Mouse (Mus musculus) small intestine, adult 2 months (tissue): Measurements from ENCODE around the gene Itprid1. TPM values are rescaled to one million over a fixed set of nuclear protein-coding genes. Genes with fewer than 3 reads are reported as not detected.

Experiments used
- H3K27ac ChIP-seq: fragments of 200-500 bp; 2 replicates; pipeline ENCODE4 v1.5.1; 2012; ENCODE audit warnings: low read depth, low read length, control low read depth, inconsistent platforms; ENCODE audit not compliant: insufficient read depth
- H3K27me3 ChIP-seq: fragments of 200-500 bp; 2 replicates; pipeline ENCODE4 v1.6.1; 2012; ENCODE audit warnings: mild to moderate bottlenecking, moderate library complexity, low read length, inconsistent platforms; ENCODE audit not compliant: control insufficient read depth, insufficient read depth
- H3K36me3 ChIP-seq: fragments of 200-500 bp; 2 replicates; pipeline ENCODE4 v1.6.1; 2012; ENCODE audit warnings: mild to moderate bottlenecking, low read length, control low read depth, inconsistent platforms; ENCODE audit not compliant: control insufficient read depth, insufficient read depth
- H3K4me1 ChIP-seq: fragments of 200-500 bp; 2 replicates; pipeline ENCODE4 v1.6.1; 2012; ENCODE audit warnings: low read length, inconsistent platforms, mixed read lengths; ENCODE audit not compliant: control insufficient read depth, insufficient read depth, insufficient read length
- H3K4me3 ChIP-seq: fragments of 200-500 bp; 2 replicates; pipeline ENCODE4 v1.5.1; 2012; ENCODE audit warnings: low read depth, mild to moderate bottlenecking, control low read depth, inconsistent platforms, low read length, moderate library complexity
- CTCF ChIP-seq: fragments of 200-500 bp; IDR thresholded peaks from 2 replicates; pipeline ENCODE4 v1.5.1; 2012; ENCODE audit warnings: low read depth, mild to moderate bottlenecking, control low read depth, inconsistent platforms, low read length, moderate library complexity, mixed read lengths; ENCODE audit not compliant: insufficient replicate concordance, insufficient read length; ENCODE audit errors: extremely low read depth
- POLR2A ChIP-seq: fragments of 200-500 bp; IDR thresholded peaks from 2 replicates; pipeline ENCODE4 v1.6.1; 2012; ENCODE audit warnings: low read depth, mild to moderate bottlenecking, control low read depth, inconsistent platforms, low read length, moderate library complexity
- WGBS: fragments of 180-500 bp; shearing (Covaris S2); methylation state at CpG from one replicate; pipeline ENCODE4 v1.1.7; 2018; 5-methylcytosine and 5-hydroxymethylcytosine counted together
- polyA plus RNA-seq: library from polyadenylated mRNA; depleted of rRNA; stranded (reverse); fragments of >200 nt; gene quantifications from 2 replicates; pipeline ENCODE4 v1.2.3, GENCODE M21; 2012; rRNA removed

The Itprid1 gene
- polyA plus RNA-seq, result 0.22 and 0.51 TPM in 2 replicates

DNA sequence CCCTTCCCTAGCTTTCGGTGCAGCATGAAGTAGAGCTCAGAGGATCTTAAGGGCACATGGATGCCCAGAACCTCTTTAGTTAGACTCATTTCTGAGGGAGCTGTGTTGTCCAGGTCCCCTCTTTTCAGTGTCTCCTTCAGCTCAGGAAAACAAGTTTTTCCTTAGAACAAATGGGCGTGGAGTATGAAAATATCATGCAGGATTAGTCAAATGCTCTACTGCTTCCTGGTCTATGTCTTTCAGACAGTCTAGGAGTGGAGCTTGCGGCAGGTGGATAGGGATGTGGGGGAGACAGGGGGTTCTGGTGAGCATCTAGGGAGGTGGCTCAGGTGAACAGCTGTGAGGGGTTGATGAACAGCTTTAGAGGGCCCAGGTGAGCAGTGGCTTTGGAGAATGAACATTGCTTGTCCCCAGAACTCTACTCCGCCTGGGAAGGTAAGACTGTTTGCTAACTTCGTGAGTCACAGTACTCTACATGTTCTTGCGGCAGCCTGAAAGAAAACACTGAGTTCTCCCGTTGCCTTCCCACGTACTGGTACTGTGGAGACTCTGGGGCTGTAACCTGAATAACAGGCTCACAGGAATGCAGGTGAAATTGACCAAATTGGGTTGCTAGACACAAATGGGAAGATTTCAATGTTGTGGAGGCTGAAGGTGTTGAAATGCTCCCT lies at the start of gene Itprid1:
Itprid1 (plus strand) TSS at position 246 of the 671 bp plus-strand sequence.
- Histone ChIP-seq H3K4me3 (no peak within 1 kb of the TSS), H3K27me3 (no peaks in the 10 kb centered on the region), H3K27ac (no peak within 1 kb of the TSS), H3K4me1 (no peaks in the 10 kb centered on the region), H3K36me3 (no peaks in the 10 kb centered on the region)
- TF ChIP-seq POLR2A (no peak), CTCF (no peak)
- 52% methylated on average over 8 of the region's 8 CpGs for WGBS

DNA sequence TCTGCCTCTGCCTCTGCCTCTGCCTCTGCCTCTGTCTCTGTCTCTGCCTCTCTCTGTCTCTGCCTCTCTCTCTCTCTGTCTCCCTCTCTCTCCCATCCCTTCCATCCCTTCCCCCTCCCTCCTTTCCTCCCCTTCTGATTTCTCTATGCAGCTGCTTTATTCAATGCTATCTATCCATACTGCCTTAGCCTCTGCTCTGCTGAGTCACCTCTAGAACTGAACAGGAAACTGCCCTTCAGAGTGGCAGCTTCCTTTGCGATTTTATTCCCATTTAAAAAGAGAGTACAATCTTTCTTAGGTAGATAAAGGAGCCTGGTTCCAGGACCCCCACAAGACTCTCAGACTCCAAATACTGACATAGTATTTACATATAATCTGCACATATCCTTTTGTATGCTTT lies 47.1 kb upstream of the Itprid1 start:
- 50% methylated on average over 1 of the region's 1 CpGs for WGBS
- no peak overlapping the region for H3K4me3 ChIP-seq
- H3K27ac ChIP-seq, result no peak overlapping the region
- no peaks in the 10 kb centered on the region for H3K27me3 ChIP-seq
- H3K4me1 ChIP-seq, result peaks cover 20% of the 10 kb centered on the region; the same call in 1 of the 2 replicates
- TF ChIP-seq POLR2A (no peak), CTCF (no peak)
- no peaks in the 10 kb centered on the region for H3K36me3 ChIP-seq

DNA sequence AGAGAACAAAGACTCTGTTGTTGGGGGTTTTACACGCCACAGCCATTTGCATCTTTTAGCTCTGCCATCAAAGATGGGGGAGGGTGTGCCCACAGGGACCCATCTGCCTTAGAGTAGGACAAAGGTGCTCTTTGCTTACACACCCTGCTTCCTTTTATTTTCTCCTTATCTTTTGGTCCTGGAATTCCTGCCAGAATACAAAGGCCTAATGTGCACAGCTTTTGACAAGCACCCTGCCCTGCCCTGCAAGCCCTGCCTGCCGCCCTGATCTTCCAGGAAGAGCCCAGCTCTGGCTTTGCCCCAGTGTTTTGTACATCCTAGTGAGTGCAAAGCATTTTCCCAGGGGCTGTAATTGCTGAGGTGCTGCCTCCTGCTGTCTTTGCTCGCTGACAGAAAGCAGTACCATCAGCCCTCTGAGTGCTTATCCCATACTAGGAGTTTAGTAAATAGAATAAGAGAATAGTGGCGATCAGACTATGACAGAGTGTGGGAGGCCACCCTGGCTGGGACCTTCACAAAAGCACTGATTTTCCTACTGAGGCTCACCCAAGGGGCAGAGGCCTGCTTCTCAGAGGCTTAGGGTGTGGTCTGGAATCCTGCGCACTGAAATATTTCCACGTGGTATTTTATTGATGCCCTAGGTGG lies 44.7 kb upstream of the Itprid1 start:
- 11% methylated on average over 6 of the region's 6 CpGs for WGBS
- H3K4me1 ChIP-seq, result peaks cover 20% of the 10 kb centered on the region; the same call in 1 of the 2 replicates
- H3K27me3 ChIP-seq, result no peaks in the 10 kb centered on the region
- TF ChIP-seq POLR2A, result no peak
- TF ChIP-seq CTCF, result no peak
- no peaks in the 10 kb centered on the region for H3K36me3 ChIP-seq
- H3K4me3 ChIP-seq, result no peak overlapping the region
- peak overlapping the region; percentile 94 for H3K27ac ChIP-seq

DNA sequence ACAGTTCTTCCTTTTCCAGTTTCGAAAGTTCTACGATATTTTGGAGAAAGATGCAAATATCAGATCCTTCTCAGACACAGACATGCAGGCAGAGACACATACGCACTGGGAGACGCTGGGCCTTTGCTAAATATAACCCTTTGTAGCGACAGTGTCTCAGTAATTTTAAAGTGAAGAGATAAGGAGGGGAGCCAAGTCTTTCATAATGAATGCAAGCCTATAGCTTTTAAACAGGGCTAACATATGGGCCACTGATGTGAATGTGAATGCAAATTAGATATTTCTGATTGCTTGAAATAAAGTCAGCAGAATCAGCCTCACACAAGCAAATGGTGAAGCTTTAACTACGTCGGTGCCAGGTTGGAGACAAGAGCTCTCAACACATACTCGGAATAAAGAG lies 44.2 kb upstream of the Itprid1 start:
- TF ChIP-seq POLR2A (no peak), CTCF (no peak)
- H3K27me3 ChIP-seq, result no peaks in the 10 kb centered on the region
- peaks cover 20% of the 10 kb centered on the region; the same call in 1 of the 2 replicates for H3K4me1 ChIP-seq
- H3K36me3 ChIP-seq, result no peaks in the 10 kb centered on the region
- WGBS, result 48% methylated on average over 8 of the region's 8 CpGs
- H3K27ac ChIP-seq, result peak overlapping the region; percentile 94
- no peak overlapping the region for H3K4me3 ChIP-seq

DNA sequence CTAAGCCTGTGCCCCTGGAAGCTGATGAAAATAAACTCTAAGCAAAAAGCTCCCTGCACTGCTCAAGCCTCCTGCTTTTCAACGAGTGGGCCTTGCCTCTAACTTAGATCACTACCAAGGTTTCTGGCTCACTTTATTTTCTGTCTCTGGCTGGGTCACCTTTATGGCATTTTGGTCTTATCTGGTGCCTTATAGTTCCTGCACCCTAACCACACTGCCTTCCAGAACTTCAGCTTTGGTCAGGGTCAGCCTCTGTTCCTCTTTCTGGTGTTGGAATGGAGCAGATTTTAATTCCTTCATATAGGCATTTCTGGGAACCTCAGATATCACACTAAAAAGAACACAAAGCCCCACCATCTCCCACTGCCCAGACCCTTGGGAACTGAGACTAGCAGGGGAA lies 34.0 kb upstream of the Itprid1 start:
- WGBS, result 58% methylated on average over 1 of the region's 1 CpGs
- Histone ChIP-seq H3K4me3 (no peak overlapping the region), H3K36me3 (no peaks in the 10 kb centered on the region), H3K4me1 (no peaks in the 10 kb centered on the region), H3K27ac (no peak overlapping the region), H3K27me3 (no peaks in the 10 kb centered on the region)
- TF ChIP-seq POLR2A (no peak), CTCF (no peak)

DNA sequence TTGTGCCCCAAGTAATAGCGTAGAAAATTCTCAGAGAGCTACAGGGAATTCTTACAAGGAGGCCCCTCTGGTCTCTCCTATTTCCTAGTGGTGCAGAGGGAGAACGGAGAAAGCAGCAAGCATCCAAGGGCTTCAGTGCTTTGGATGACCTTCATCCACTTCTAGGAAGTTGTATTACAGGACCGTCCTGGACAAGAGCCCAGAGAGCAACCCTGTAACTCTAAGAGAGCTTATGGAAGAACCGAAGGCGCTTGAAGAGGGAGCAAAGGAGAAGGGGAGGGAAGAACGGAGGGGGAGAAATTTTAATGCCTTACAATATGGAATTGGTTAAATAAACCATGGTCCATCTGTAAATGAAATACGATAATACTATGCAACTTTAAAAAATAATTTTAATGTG lies 33.3 kb upstream of the Itprid1 start:
- TF ChIP-seq POLR2A (no peak), CTCF (no peak)
- Histone ChIP-seq H3K27ac (no peak overlapping the region), H3K27me3 (no peaks in the 10 kb centered on the region), H3K4me1 (no peaks in the 10 kb centered on the region), H3K36me3 (no peaks in the 10 kb centered on the region), H3K4me3 (no peak overlapping the region)
- 65% methylated on average over 7 of the region's 7 CpGs for WGBS

DNA sequence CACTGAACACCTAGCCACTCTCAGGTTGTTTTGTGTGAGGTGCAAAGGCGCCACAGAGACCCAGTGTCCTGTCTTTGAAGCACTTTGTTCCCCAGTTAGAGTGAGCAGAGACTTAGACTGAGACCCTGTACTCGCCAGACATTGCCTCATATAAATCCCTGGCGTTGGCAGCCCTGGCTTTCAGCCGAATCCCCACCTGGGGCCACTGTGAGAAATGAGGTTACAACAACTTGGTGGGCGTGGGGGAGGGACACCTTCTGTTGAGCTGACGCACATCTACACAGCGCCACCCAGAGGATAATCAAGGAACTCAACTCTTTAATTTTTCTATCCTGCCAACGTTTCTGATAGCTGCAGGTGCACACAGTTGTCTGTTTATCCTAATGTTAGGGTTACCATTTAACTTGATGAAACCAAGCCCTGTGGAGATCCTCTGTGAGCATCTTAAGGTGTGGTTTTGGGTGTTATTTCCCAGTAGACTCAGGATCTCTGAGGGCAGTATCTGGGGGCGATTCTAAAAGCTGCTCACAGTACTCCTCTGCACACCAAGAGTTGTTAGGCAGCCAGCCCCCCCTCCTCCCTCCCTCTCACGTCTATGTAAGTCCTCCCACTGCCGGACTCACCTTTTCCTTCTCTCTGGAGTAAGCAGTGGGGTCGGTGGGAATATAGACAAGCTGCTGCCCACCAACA lies 32.6 kb upstream of the Itprid1 start:
- TF ChIP-seq POLR2A, result no peak
- TF ChIP-seq CTCF, result peak; percentile 53; the same call in 1 of the 2 replicates
- no peaks in the 10 kb centered on the region for H3K4me1 ChIP-seq
- WGBS, result 25% methylated on average over 12 of the region's 12 CpGs

More for the DNA sequence above, 32.6 kb upstream of the Itprid1 start:
- Histone ChIP-seq H3K27me3 (no peaks in the 10 kb centered on the region), H3K36me3 (no peaks in the 10 kb centered on the region), H3K4me3 (no peak overlapping the region), H3K27ac (no peak overlapping the region)
